Mouse (Mus musculus): Measurements from ENCODE around the gene Trip11. TPM values are rescaled to one million over a fixed set of nuclear protein-coding genes. Genes with fewer than 3 reads are reported as not detected.

The Trip11 gene
- polyA plus RNA-seq, 1 experiment from 2014 or later, result 27.3 TPM

GRCm38 (mm10) chr12:101818608-101819370, 94.3 kb downstream of the Trip11 start, which contains the start of gene Fbln5:
TSS of gene Fbln5 (minus strand) at chr12:101819055.
- 1% methylated on average over 46 of the region's 46 CpGs for whole genome bisulfite sequencing
- Histone ChIP-seq H3K4me3 (replicated peaks; ENCODE audit: low read length) (peak within 1 kb of the TSS; percentile 49), H3K36me3 (ENCODE audit: control insufficient read depth, insufficient read depth, low read length) (no peaks in the 10 kb centered on the region), H3K9me3 (replicated peaks; ENCODE audit: control insufficient read depth, low read length) (no peaks in the 10 kb centered on the region), H3K4me1 (ENCODE audit: control insufficient read depth, insufficient read depth, low read length) (peaks cover 5% of the 10 kb centered on the region), H3K27me3 (ENCODE audit: control insufficient read depth, insufficient read depth, low read length) (no peaks in the 10 kb centered on the region), H3K27ac (ENCODE audit: low read length) (peak within 1 kb of the TSS; percentile 90), H3K4me2 (ENCODE audit: low read depth, low read length) (peak within 1 kb of the TSS; percentile 66), H3K9ac (ENCODE audit: low read length) (peak within 1 kb of the TSS; percentile 67)
- ATAC-seq (ENCODE audit: insufficient read depth, low FRiP score), result peak; percentile 88

- Histone ChIP-seq H3K9me3 (replicated peaks; ENCODE audit: control insufficient read depth, low read length) (no peaks in the 10 kb centered on the region), H3K9ac (ENCODE audit: low read length) (peak overlapping the region; percentile 67), H3K4me1 (ENCODE audit: control insufficient read depth, insufficient read depth, low read length) (peaks cover 5% of the 10 kb centered on the region), H3K27me3 (ENCODE audit: control insufficient read depth, insufficient read depth, low read length) (no peaks in the 10 kb centered on the region), H3K4me2 (ENCODE audit: low read depth, low read length) (peak overlapping the region; percentile 66), H3K27ac (ENCODE audit: low read length) (peak overlapping the region; percentile 90), H3K36me3 (ENCODE audit: control insufficient read depth, insufficient read depth, low read length) (no peaks in the 10 kb centered on the region), H3K4me3 (replicated peaks; ENCODE audit: low read length) (peak overlapping the region; percentile 49)
- ATAC-seq (ENCODE audit: insufficient read depth, low FRiP score), result no peak
- whole genome bisulfite sequencing, result 15% methylated on average over 11 of the region's 11 CpGs
Measured at GRCm38 (mm10) chr12:101818246-101818607, 94.8 kb downstream of the Trip11 start.

GRCm38 (mm10) chr12:101816810-101817209, 96.3 kb downstream of the Trip11 start:
- Histone ChIP-seq H3K4me3 (replicated peaks; ENCODE audit: low read length) (no peak overlapping the region), H3K27ac (ENCODE audit: low read length) (no peak overlapping the region), H3K9ac (ENCODE audit: low read length) (no peak overlapping the region), H3K4me2 (ENCODE audit: low read depth, low read length) (peak overlapping the region; percentile 66; the same call in 1 of the 2 replicates), H3K27me3 (ENCODE audit: control insufficient read depth, insufficient read depth, low read length) (no peaks in the 10 kb centered on the region), H3K4me1 (ENCODE audit: control insufficient read depth, insufficient read depth, low read length) (peaks cover 5% of the 10 kb centered on the region), H3K36me3 (ENCODE audit: control insufficient read depth, insufficient read depth, low read length) (no peaks in the 10 kb centered on the region), H3K9me3 (replicated peaks; ENCODE audit: control insufficient read depth, low read length) (no peaks in the 10 kb centered on the region)
- WGBS, result 49% methylated on average over 5 of the region's 5 CpGs
- ATAC-seq (ENCODE audit: insufficient read depth, low FRiP score), result no peak

GRCm38 (mm10) chr12:101815796-101816195, 97.3 kb downstream of the Trip11 start:
- Histone ChIP-seq H3K27ac (ENCODE audit: low read length) (no peak overlapping the region), H3K4me1 (ENCODE audit: control insufficient read depth, insufficient read depth, low read length) (peaks cover 5% of the 10 kb centered on the region), H3K4me2 (ENCODE audit: low read depth, low read length) (no peak overlapping the region), H3K27me3 (ENCODE audit: control insufficient read depth, insufficient read depth, low read length) (no peaks in the 10 kb centered on the region), H3K9ac (ENCODE audit: low read length) (no peak overlapping the region), H3K4me3 (replicated peaks; ENCODE audit: low read length) (no peak overlapping the region), H3K36me3 (ENCODE audit: control insufficient read depth, insufficient read depth, low read length) (no peaks in the 10 kb centered on the region), H3K9me3 (replicated peaks; ENCODE audit: control insufficient read depth, low read length) (no peaks in the 10 kb centered on the region)
- 76% methylated on average over 6 of the region's 6 CpGs for WGBS
- ATAC-seq (ENCODE audit: insufficient read depth, low FRiP score), result no peak

- ATAC-seq (ENCODE audit: insufficient read depth, low FRiP score), result no peak
- Histone ChIP-seq H3K9ac (ENCODE audit: low read length) (no peak overlapping the region), H3K4me3 (replicated peaks; ENCODE audit: low read length) (no peak overlapping the region), H3K36me3 (ENCODE audit: control insufficient read depth, insufficient read depth, low read length) (no peaks in the 10 kb centered on the region), H3K27ac (ENCODE audit: low read length) (no peak overlapping the region), H3K4me1 (ENCODE audit: control insufficient read depth, insufficient read depth, low read length) (peaks cover 3% of the 10 kb centered on the region), H3K4me2 (ENCODE audit: low read depth, low read length) (no peak overlapping the region), H3K9me3 (replicated peaks; ENCODE audit: control insufficient read depth, low read length) (no peaks in the 10 kb centered on the region), H3K27me3 (ENCODE audit: control insufficient read depth, insufficient read depth, low read length) (no peaks in the 10 kb centered on the region)
- WGBS, result 92% methylated on average over 2 of the region's 2 CpGs
Measured at GRCm38 (mm10) chr12:101814423-101814822, 98.6 kb downstream of the Trip11 start.

- no peaks in the 10 kb centered on the region for H3K27me3 ChIP-seq (ENCODE audit: control insufficient read depth, insufficient read depth, low read length)
- H3K9me3 ChIP-seq (replicated peaks; ENCODE audit: control insufficient read depth, low read length), result no peaks in the 10 kb centered on the region
- no peak overlapping the region for H3K4me3 ChIP-seq (replicated peaks; ENCODE audit: low read length)
- WGBS, result 63% methylated on average over 6 of the region's 6 CpGs
- H3K27ac ChIP-seq (ENCODE audit: low read length), result no peak overlapping the region
- no peak overlapping the region for H3K4me2 ChIP-seq (ENCODE audit: low read depth, low read length)
- no peak overlapping the region for H3K9ac ChIP-seq (ENCODE audit: low read length)
- no peaks in the 10 kb centered on the region for H3K4me1 ChIP-seq (ENCODE audit: control insufficient read depth, insufficient read depth, low read length)
- ATAC-seq (ENCODE audit: insufficient read depth, low FRiP score), result no peak
- no peaks in the 10 kb centered on the region for H3K36me3 ChIP-seq (ENCODE audit: control insufficient read depth, insufficient read depth, low read length)
Measured at GRCm38 (mm10) chr12:101811181-101811580, 101.9 kb downstream of the Trip11 start.

GRCm38 (mm10) chr12:101810515-101810914, 102.6 kb downstream of the Trip11 start:
- 68% methylated on average over 2 of the region's 2 CpGs for WGBS
- no peaks in the 10 kb centered on the region for H3K4me1 ChIP-seq (ENCODE audit: control insufficient read depth, insufficient read depth, low read length)
- H3K9ac ChIP-seq (ENCODE audit: low read length), result no peak overlapping the region
- H3K9me3 ChIP-seq (replicated peaks; ENCODE audit: control insufficient read depth, low read length), result no peaks in the 10 kb centered on the region
- H3K4me3 ChIP-seq (replicated peaks; ENCODE audit: low read length), result no peak overlapping the region
- no peak overlapping the region for H3K27ac ChIP-seq (ENCODE audit: low read length)
- no peaks in the 10 kb centered on the region for H3K27me3 ChIP-seq (ENCODE audit: control insufficient read depth, insufficient read depth, low read length)
- H3K36me3 ChIP-seq (ENCODE audit: control insufficient read depth, insufficient read depth, low read length), result no peaks in the 10 kb centered on the region
- ATAC-seq (ENCODE audit: insufficient read depth, low FRiP score), result no peak
- no peak overlapping the region for H3K4me2 ChIP-seq (ENCODE audit: low read depth, low read length)

GRCm38 (mm10) chr12:101807400-101807799, 105.7 kb downstream of the Trip11 start:
- 67% methylated on average over 2 of the region's 2 CpGs for WGBS
- H3K4me2 ChIP-seq (ENCODE audit: low read depth, low read length), result no peak overlapping the region
- peak; percentile 47 for ATAC-seq (ENCODE audit: insufficient read depth, low FRiP score)

GRCm38 (mm10) chr12:101802445-101802844, 110.6 kb downstream of the Trip11 start:
- no peak for ATAC-seq (ENCODE audit: insufficient read depth, low FRiP score)
- Histone ChIP-seq H3K27me3 (ENCODE audit: control insufficient read depth, insufficient read depth, low read length) (no peaks in the 10 kb centered on the region), H3K27ac (ENCODE audit: low read length) (no peak overlapping the region), H3K9ac (ENCODE audit: low read length) (no peak overlapping the region), H3K4me3 (replicated peaks; ENCODE audit: low read length) (no peak overlapping the region), H3K4me1 (ENCODE audit: control insufficient read depth, insufficient read depth, low read length) (no peaks in the 10 kb centered on the region), H3K4me2 (ENCODE audit: low read depth, low read length) (no peak overlapping the region), H3K36me3 (ENCODE audit: control insufficient read depth, insufficient read depth, low read length) (no peaks in the 10 kb centered on the region), H3K9me3 (replicated peaks; ENCODE audit: control insufficient read depth, low read length) (no peaks in the 10 kb centered on the region)
- 81% methylated on average over 3 of the region's 3 CpGs for WGBS

More at GRCm38 (mm10) chr12:101807400-101807799, 105.7 kb downstream of the Trip11 start:
- no peak overlapping the region for H3K4me3 ChIP-seq (replicated peaks; ENCODE audit: low read length)
- no peaks in the 10 kb centered on the region for H3K36me3 ChIP-seq (ENCODE audit: control insufficient read depth, insufficient read depth, low read length)
- H3K9ac ChIP-seq (ENCODE audit: low read length), result no peak overlapping the region
- H3K27me3 ChIP-seq (ENCODE audit: control insufficient read depth, insufficient read depth, low read length), result no peaks in the 10 kb centered on the region
- H3K9me3 ChIP-seq (replicated peaks; ENCODE audit: control insufficient read depth, low read length), result no peaks in the 10 kb centered on the region
- H3K4me1 ChIP-seq (ENCODE audit: control insufficient read depth, insufficient read depth, low read length), result no peaks in the 10 kb centered on the region
- no peak overlapping the region for H3K27ac ChIP-seq (ENCODE audit: low read length)
